Mouse (Mus musculus) left cerebral cortex, postnatal 10 days (tissue): ENCODE measurements around the gene Selp. TPM values are rescaled to one million over a fixed set of nuclear protein-coding genes. Genes with fewer than 3 reads are reported as not detected.

Source experiments
- DNase-seq, 2 experiments: peaks; one replicate each; pipeline ENCODE4 v3.0.0; 2021 to 2022; ENCODE audit warnings: low spot score in 2 of 2, mixed read lengths in 1 of 2; ENCODE audit errors: extremely low spot score in 1 of 2
- intact Hi-C: fragments of 180-260 bp; cut with DNase I; formaldehyde crosslinking; loops from one replicate; pipeline ENCODE4 v1.15.1; 2025
- total RNA-seq, 2 experiments: library from RNA; stranded (reverse); gene quantifications; 2 replicates each; pipeline ENCODE4 v1.2.3; 2021

The Selp gene
- total RNA-seq, 2 experiments from 2014 or later, result not detected

DNA sequence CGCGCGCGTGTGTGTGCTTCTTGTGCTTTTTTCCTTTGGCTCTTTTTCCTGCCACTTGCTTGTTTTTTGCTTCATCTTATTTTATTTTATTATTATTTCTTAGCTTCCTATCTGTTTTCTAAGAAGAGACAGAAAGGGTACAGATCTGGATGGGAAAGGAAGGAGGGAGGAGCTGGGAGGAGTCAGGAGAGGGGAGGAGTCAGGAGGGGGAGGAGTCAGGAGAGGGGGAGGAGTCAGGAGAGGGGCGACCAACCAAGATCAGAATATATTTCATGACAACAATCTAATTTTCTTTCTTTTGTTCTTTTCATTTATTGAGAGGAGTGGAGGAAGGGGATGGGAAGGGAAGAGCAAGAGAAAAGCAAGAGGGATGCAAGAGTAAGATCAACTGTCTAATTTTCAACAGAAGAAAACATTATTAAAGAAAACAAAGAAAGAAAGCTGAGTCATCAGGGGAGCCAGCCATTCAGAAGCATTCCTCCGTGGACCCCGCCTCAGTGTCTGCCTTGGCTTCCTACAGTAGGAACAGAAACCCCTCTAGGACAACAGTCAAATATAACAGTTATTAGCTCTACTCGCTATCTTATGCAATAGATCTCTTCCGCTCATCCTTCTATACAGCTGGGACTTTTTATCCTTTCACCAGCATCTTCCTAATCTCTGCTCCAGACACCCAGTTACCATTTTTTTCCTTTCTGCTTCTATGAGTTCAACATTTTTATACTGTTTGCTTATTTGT, 4.3 kb upstream of the Selp start:
- no peak for DNase-seq
- intact Hi-C loops, result no loop called here

GRCm38 (mm10) chr1:164114280-164114679, 784 bp upstream of the Selp start:
- no peak for DNase-seq
- intact Hi-C loops, result no loop called here

DNA sequence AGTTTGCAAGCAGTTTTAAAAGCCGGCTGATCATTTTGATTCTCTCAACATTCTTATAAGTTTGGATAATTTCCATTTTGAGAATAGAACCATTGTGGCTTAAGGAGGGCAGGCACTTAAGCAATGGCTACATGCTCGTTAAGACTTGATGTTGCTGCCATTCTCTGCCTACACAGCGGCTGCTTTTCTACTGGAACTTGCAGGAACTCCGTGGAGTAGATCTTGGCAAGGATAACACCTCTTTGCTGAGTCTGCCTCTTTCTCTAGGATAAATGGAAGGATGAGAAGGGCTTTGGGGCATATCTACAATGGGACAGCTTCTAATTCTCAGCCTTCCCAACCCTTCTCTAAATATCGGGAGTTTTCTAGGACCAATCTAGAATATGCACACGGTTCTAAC, 583 bp downstream of the Selp start:
- DNase-seq, result no peak
- intact Hi-C loops, result no loop called here

GRCm38 (mm10) chr1:164117869-164118268, 2.8 kb downstream of the Selp start:
- peak in 1 of 2 experiments; percentile 20 for DNase-seq
- intact Hi-C loops, result no loop called here

GRCm38 (mm10) chr1:164119892-164120776, 5.1 kb downstream of the Selp start:
- intact Hi-C loops, result no loop called here
- DNase-seq, result no peak

DNA sequence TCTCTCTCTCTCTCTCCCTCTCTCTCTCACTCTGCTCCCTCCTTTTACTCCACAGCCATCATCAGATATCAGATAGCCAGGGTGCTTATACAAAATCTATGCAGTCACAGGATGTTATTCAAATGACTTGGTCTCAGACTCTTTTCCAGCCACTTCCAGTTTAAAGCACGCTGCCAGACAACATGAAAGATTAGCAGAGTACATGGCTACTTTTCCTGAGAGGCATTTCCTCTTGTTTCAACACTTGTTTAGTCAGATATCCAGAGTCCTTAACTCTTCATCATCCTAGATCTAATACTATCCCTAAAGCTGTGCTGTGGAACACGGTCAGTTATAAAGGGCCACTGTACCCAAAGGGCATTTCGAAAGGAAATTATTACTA, 5.7 kb downstream of the Selp start:
- no peak for DNase-seq
- intact Hi-C loops, result no loop called here

GRCm38 (mm10) chr1:164123836-164124235, 8.8 kb downstream of the Selp start:
- no peak for DNase-seq
- intact Hi-C loops, result no loop called here

GRCm38 (mm10) chr1:164130013-164130412, 14.9 kb downstream of the Selp start:
- intact Hi-C loops, result no loop called here
- no peak for DNase-seq

GRCm38 (mm10) chr1:164132609-164133008, 17.5 kb downstream of the Selp start:
- intact Hi-C loops, result no loop called here
- DNase-seq, result no peak

DNA sequence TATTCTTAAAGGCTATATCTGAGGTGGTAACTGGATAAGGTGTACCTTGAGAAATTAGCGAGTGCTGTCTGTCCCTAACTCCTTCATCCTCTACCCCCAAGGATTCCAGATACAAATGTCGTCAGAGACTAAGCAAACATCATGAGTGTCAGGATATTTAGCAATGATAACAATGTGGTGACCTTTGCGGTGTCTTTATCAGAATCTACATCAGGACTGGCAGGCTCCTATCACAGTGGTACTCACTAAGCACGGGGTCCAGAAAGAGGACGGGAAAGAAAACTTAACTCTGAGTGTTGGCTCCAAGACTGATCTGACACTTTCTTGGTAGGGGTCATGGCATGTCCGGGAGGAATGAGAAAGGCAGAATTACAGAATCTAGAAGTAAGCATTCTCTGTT, 19.0 kb downstream of the Selp start:
- no peak for DNase-seq
- intact Hi-C loops, result no loop called here

- intact Hi-C loops, result loop anchor here (5.0 kb wide), 2 partner anchors 73 to 128 kb away; partner anchors contain the start of gene Sell
- DNase-seq, result no peak
Measured at GRCm38 (mm10) chr1:164135360-164135759, 20.3 kb downstream of the Selp start.

DNA sequence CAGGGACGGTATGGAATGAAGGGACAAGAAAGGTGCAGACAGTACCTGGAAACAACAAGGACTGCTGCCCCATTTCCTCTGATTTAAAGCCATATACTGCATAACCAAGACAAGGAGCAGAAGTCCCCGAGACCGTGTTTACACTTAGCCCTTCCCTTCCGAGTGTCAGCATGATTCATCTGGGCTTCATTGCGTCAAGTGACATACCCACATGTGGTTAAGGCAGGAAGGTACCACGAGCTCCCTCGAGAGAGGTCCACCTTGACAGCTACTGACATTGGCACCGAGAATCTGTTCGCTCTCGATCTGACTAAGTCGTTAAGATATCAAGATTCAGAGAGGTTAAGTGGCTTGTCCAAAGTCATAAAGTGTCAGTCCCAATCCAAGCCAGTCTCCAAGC, 20.9 kb downstream of the Selp start:
- intact Hi-C loops, result loop anchor here (5.0 kb wide), 2 partner anchors 74 to 129 kb away; partner anchors contain the start of gene Sell

DNA sequence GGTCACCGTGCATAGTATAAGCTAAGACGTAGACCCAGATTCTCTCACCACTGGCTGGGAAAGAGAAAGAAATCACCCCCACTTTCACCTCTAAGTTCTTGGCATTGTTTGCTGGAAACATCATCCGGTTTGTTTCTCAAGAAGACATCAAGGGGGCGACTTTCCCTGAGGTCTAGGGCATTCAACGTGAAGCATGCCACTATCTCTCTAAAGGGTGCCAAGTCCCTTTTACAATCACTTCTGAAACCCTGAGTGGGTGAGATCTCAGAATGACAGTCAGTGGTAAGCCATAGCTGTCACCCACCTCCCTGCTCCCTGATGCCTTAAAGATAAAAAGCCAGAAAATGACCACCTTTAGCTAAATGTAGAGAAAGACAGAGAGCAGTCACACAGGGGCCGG, 21.6 kb downstream of the Selp start:
- intact Hi-C loops, result loop anchor here (5.0 kb wide), 2 partner anchors 74 to 129 kb away; partner anchors contain the start of gene Sell
- no peak for DNase-seq

More for the DNA sequence above, 20.9 kb downstream of the Selp start:
- DNase-seq, result no peak

- DNase-seq, result peak; percentile 60 to 79
- intact Hi-C loops, result loop anchor here (5.0 kb wide), 2 partner anchors 76 to 131 kb away; partner anchors contain the start of gene Sell
Measured at GRCm38 (mm10) chr1:164138365-164139130, 23.5 kb downstream of the Selp start.

GRCm38 (mm10) chr1:164139464-164139863, 24.4 kb downstream of the Selp start:
- DNase-seq, result no peak
- intact Hi-C loops, result loop anchor here (5.0 kb wide), 2 partner anchors 77 to 132 kb away; partner anchors contain the start of gene Sell

DNA sequence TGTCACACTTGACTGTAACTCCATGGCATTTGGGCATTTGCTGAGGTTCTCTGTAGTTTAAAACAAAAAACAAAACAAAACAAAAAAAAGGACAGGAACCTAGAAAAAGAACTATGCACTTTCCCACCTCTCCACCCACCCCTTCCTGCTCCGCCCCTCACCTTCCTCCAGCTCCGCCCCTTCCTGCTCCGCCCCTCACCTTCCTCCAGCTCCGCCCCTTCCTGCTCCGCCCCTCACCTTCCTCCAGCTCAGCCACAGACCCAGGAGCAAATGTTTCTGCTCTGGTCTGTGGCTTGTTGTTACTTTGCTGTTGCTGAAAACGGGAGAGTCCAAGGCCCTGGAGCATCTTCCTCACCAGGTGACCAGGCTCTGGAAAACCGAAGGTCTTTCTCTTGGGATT, 34.0 kb downstream of the Selp start:
- intact Hi-C loops, result loop anchor here (5.0 kb wide), 1 partner anchor 33 kb away; no protein-coding TSS in a partner anchor
- no peak for DNase-seq

DNA sequence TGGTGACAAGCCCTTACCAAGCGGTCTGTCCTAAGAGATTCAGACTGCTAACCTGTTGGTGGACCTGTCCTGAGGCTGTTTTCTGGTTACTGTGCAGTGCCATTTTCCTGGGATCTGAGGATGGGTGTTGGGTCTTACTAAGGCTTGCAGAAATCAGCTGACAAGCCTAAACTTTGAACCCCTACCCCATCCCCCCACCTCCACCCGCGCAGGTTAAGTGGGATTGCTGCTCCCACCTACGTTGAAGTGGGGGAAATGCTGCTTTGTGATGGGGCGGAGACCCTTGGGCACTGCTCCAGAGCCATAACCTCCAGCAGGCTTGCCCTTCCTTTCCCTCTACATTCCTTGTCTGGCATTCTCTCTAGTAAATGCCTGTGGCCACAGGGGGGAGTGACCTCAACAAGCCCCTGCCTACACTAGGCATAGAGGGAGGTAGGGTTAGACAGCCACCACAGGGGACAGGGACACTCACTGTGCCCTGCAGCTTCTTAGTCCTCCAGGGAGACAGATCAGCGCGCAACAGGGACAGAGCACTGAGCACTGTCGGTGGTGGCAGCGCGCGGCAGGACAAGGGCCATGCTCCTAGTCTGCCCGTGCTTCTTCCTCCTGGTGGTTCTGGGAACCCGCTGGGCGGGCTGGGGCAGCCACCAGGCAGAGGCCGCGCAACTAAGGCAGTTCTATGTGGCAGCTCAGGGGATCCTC, 36.5 kb downstream of the Selp start, which contains the start of gene F5:
Gene F5 (plus strand): TSS at position 452 of the 702 bp plus-strand sequence.
- intact Hi-C loops, result no loop called here
- DNase-seq, result no peak

DNA sequence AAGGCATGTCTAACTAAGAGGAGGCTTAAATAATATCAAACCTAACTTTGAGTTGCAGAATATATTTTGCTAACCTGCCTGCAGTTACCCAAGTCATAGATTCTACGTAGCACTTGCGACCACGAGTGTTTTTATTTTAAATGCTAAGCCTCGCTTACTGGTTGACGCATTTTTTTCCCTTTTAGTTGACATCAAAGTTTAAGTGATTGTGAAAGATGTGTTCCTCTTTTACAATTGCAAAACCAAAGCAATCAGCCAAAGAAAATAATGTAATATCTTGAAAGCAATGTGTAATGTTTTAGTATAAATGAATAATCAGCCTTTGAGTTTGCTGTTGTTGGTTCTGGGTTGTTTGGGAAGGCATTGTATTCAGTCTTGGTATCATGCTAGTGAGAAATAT, 37.8 kb downstream of the Selp start:
- intact Hi-C loops, result no loop called here
- no peak for DNase-seq
